Mouse (Mus musculus) neural tube, embryonic 15.5 days (tissue): ENCODE measurements around the gene Gm11492. TPM values are rescaled to one million over a fixed set of nuclear protein-coding genes. Genes with fewer than 3 reads are reported as not detected.

Source experiments
- ATAC-seq: fragments of 200-750 bp; cut with Nextera tagmentation; 2 replicates; pipeline ENCODE4 v1.8.0; 2017; ENCODE audit warnings: mild to moderate bottlenecking, moderate TSS enrichment, moderate library complexity; ENCODE audit not compliant: low FRiP score
- H3K27ac ChIP-seq: fragments of 300-500 bp; sonication (generic); replicated peaks from 2 replicates; pipeline ENCODE4 v1.5.1; 2015; ENCODE audit warnings: mild to moderate bottlenecking, inconsistent platforms
- H3K27me3 ChIP-seq: fragments of 300-500 bp; sonication (generic); replicated peaks from 2 replicates; pipeline ENCODE4 v1.6.1; 2015; ENCODE audit warnings: inconsistent platforms
- H3K36me3 ChIP-seq: fragments of 300-500 bp; sonication (generic); 2 replicates; pipeline ENCODE4 v1.6.1; 2015; ENCODE audit warnings: inconsistent platforms
- H3K4me1 ChIP-seq: fragments of 300-500 bp; sonication (generic); 2 replicates; pipeline ENCODE4 v1.6.1; 2015; ENCODE audit warnings: inconsistent platforms
- H3K4me2 ChIP-seq: fragments of 300-500 bp; sonication (generic); 2 replicates; pipeline ENCODE4 v1.6.1; 2015; ENCODE audit warnings: inconsistent platforms, mild to moderate bottlenecking, moderate library complexity
- H3K4me3 ChIP-seq: fragments of 300-500 bp; sonication (generic); replicated peaks from 2 replicates; pipeline ENCODE4 v1.5.1; 2015; ENCODE audit warnings: mild to moderate bottlenecking, inconsistent platforms
- H3K9ac ChIP-seq: fragments of 300-500 bp; sonication (generic); replicated peaks from 2 replicates; pipeline ENCODE4 v1.6.1; 2015; ENCODE audit warnings: mild to moderate bottlenecking, inconsistent platforms
- H3K9me3 ChIP-seq: fragments of 300-500 bp; sonication (generic); replicated peaks from 2 replicates; pipeline ENCODE4 v1.6.1; 2016; ENCODE audit warnings: inconsistent platforms
- WGBS: fragments of 180-500 bp; shearing (Covaris S2); methylation state at CpG from one replicate; pipeline ENCODE4 v1.1.7; 2015; ENCODE audit warnings: mixed read lengths; 5-methylcytosine and 5-hydroxymethylcytosine counted together
- polyA plus RNA-seq: library from polyadenylated mRNA; unstranded; fragments of >200 nt; fragmentation: Nextera tagmentation; extraction: Ambion mirVana; gene quantifications from 2 replicates; pipeline ENCODE4 v1.2.1, GENCODE M21; 2015

The Gm11492 gene
- polyA plus RNA-seq, 1 experiment from 2014 or later = not detected

DNA sequence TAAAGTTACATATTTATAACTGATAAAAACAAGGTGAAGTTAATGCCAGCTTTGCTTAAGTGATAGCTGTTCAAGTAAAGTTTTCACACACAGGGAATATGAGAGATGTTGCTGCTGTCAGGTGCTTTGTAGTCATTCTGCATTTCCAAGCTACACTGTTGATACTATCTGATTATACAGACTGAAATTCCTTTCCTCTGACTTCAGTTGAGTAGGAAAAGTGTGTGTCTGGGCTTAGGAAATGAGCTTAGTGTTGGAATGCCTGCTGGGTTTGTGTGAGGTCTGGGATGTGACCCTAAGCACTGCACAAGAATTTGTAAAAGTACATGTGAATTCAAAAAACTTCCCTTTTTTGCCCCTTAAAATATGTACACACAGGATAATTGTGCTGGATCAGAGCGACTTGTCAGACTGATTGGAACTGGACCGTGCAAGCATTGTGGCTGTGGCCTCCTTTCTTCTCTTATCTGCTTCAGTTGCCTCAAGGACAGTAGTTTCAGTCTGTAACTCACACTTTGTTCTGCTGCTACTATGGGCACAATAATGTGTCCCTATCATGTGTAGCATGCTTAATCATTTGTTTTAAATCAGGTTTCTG lies 11.2 kb upstream of the Gm11492 start:
- no peak for ATAC-seq
- no peak overlapping the region for H3K4me3 ChIP-seq
- H3K4me2 ChIP-seq = no peak overlapping the region
- H3K36me3 ChIP-seq = no peaks in the 10 kb centered on the region
- 73% methylated on average over 2 of the region's 2 CpGs for WGBS
- H3K9ac ChIP-seq = no peak overlapping the region
- no peaks in the 10 kb centered on the region for H3K4me1 ChIP-seq
- no peaks in the 10 kb centered on the region for H3K9me3 ChIP-seq
- H3K27ac ChIP-seq = no peak overlapping the region
- H3K27me3 ChIP-seq = no peaks in the 10 kb centered on the region

DNA sequence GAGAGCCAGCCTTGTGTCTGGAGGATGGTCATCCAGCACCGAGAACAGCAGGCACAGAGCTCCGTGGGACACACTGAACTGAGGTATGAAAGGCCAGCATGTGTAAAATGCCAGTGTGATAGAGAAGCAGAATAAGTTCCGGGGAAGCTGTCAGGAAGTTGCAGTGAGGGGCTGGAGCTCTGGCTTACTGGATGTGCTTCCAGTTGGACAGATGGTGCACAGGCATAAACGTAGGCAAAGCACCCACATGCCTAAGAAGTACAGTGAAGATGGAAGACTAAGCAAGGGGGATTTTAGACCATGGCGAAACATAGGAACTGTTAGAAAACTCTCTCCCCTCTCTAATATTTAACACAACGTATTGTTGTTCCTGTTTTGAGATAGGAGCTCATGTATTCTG lies 5.2 kb upstream of the Gm11492 start:
- Histone ChIP-seq H3K9ac (no peak overlapping the region), H3K27ac (no peak overlapping the region), H3K4me3 (no peak overlapping the region), H3K4me2 (no peak overlapping the region), H3K9me3 (no peaks in the 10 kb centered on the region), H3K36me3 (no peaks in the 10 kb centered on the region), H3K27me3 (no peaks in the 10 kb centered on the region), H3K4me1 (no peaks in the 10 kb centered on the region)
- ATAC-seq = no peak
- 85% methylated on average over 6 of the region's 6 CpGs for WGBS

DNA sequence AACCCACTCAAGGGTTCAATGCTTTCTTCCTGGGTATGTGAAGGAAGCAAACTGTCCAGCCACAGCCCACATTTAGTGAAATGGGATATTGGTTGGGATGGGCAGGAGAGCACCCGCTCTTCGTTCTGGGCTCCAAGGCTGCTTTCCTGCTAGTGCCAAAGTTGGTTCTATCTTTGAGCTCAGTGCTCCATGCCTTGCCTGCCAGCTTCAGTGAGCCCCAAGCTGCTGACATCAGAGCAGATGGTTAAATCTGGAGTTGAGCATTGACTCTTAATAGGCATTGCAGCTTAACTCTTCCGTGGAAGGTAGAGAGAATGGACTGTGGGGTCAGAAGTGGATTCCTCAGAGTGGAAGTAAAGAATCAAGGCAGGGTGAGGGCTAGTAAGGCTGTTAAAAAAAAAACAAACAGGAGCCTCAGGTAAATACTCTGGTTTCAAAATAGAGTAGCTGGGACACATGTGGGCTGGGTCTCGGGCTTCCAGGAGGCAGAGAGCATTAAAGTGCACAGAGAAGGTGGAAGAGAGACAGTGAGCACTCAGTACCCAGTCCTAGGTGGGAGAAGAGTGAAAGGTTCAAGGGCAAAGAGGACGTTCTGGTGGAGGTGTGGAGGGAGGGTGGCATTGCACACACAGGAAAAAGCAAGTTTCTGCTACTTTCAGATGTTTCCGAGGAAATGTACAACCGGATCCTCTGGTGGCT lies 2.0 kb downstream of the Gm11492 start, which contains the start of gene Sept4:
Sept4 (plus strand) TSS at position 649 of the 699 bp plus-strand sequence.
- no peaks in the 10 kb centered on the region for H3K9me3 ChIP-seq
- H3K4me3 ChIP-seq = no peak within 1 kb of the TSS
- no peak for ATAC-seq
- no peaks in the 10 kb centered on the region for H3K36me3 ChIP-seq
- no peak within 1 kb of the TSS for H3K9ac ChIP-seq
- no peak within 1 kb of the TSS for H3K27ac ChIP-seq
- no peak within 1 kb of the TSS for H3K4me2 ChIP-seq
- H3K27me3 ChIP-seq = no peaks in the 10 kb centered on the region
- WGBS = 79% methylated on average over 7 of the region's 7 CpGs
- no peaks in the 10 kb centered on the region for H3K4me1 ChIP-seq

DNA sequence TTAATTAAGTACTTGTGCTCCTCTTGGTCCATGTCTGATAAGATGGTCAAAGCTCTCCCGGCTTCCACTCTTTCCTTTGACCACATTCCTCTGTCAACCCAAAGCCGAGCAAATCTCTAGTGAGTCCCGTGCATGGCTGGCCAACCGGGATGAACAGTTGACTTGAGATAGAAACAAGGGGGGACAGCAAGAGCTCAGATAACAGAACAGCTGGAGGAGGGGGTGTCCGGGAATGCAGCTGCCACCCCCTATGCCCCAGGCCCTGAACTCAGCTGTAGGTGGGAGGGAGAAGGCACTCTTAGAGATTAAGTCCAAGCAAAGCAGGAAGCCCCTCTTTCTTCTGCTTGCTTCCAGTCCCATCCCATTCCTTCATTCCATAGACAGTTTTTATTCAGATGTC lies 4.3 kb downstream of the Gm11492 start:
- Histone ChIP-seq H3K4me3 (no peak overlapping the region), H3K9ac (no peak overlapping the region), H3K4me2 (no peak overlapping the region), H3K36me3 (no peaks in the 10 kb centered on the region), H3K27me3 (no peaks in the 10 kb centered on the region), H3K27ac (no peak overlapping the region), H3K9me3 (no peaks in the 10 kb centered on the region), H3K4me1 (no peaks in the 10 kb centered on the region)
- no peak for ATAC-seq
- WGBS = 85% methylated on average over 5 of the region's 5 CpGs

DNA sequence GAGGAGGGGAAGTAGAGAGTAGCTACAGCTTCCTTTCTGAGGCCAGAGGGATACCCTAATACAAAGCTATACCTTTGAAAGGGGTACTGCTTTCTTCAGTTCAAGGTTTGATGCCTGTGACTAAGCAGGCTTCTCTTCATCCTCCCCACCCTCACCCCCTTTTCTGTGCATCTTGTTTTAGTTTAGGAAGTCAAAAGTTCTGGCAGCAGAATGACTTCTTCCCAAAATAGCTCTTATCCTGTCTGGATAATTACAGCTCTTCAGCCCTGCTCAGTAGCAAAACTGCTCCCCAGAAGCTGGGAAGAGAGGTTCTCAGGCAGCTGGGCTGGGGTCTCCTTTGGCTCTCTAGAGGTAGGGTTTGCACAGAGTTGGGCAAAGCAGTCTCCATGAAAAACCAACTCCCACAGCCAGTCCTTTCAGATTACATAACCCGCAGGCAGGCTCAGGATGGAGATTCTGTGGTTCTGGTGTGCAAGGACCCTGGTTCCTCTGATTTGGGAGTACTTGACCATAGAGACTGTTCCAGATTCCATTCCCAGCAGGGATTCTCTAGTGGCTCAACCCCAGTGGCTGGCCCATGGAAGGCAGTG lies 5.0 kb downstream of the Gm11492 start:
- 96% methylated on average over 1 of the region's 1 CpGs for WGBS
- H3K4me2 ChIP-seq = no peak overlapping the region
- no peaks in the 10 kb centered on the region for H3K9me3 ChIP-seq
- H3K27me3 ChIP-seq = no peaks in the 10 kb centered on the region
- H3K9ac ChIP-seq = no peak overlapping the region
- H3K27ac ChIP-seq = no peak overlapping the region
- ATAC-seq = no peak
- no peak overlapping the region for H3K4me3 ChIP-seq
- H3K4me1 ChIP-seq = no peaks in the 10 kb centered on the region
- H3K36me3 ChIP-seq = no peaks in the 10 kb centered on the region

DNA sequence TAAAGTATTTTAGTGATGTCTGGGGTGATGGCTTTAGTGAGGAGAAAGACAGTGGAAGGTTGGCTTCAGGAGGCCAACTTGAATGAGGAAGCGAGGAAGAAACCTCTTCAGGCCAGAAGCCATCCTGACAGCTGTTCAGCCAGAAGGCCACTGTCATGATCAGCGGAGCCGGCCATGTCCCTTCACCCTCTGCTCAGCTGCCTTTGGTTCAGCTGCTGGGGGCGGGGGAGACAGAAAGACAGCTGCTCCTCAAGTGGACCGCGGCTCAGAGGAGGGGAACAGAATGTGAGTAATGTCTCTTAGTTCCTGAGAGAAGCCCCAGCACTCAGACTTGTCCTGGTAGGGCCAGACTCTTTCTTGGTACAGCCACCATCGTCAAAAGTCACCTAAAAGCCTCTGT lies 7.3 kb downstream of the Gm11492 start:
- no peaks in the 10 kb centered on the region for H3K36me3 ChIP-seq
- H3K4me1 ChIP-seq = peaks cover 17% of the 10 kb centered on the region
- no peaks in the 10 kb centered on the region for H3K9me3 ChIP-seq
- no peak overlapping the region for H3K4me3 ChIP-seq
- WGBS = 75% methylated on average over 7 of the region's 7 CpGs
- no peak for ATAC-seq
- H3K9ac ChIP-seq = no peak overlapping the region
- no peak overlapping the region for H3K4me2 ChIP-seq
- H3K27me3 ChIP-seq = no peaks in the 10 kb centered on the region
- H3K27ac ChIP-seq = no peak overlapping the region

DNA sequence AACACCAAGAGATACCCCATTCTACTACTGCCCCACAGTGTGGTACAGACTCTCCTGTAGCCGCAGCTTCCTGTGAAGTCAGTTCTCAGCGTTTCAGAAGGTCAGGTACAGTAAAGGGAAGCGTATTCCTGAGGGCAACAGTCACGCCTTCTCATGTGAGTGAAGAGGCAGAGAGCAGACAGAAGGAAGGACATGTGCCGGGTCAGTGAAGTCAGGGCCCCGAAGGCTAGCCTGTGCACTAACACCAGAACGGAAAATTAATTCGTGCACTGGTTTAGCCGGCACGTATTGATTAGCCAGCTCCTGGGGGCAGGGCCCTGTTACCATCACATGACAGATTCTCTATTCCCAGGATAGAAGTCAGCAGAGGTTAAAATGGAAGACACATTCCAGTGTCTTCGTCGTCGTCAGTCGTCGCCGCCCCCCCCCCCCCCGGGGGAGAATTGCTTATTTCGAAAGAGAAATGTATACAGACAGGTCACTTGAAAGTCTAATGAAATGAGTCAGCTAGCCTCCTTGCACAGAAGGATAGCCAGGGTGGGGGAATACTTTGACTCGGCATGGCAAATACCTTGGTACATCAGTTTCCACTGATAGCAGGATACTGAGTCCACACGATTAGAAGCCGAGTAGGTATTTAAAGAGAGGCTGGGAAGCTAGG lies 8.2 kb downstream of the Gm11492 start:
- Histone ChIP-seq H3K4me2 (no peak overlapping the region), H3K27me3 (no peaks in the 10 kb centered on the region), H3K9me3 (no peaks in the 10 kb centered on the region), H3K4me3 (no peak overlapping the region), H3K36me3 (no peaks in the 10 kb centered on the region), H3K4me1 (peaks cover 23% of the 10 kb centered on the region), H3K9ac (no peak overlapping the region), H3K27ac (no peak overlapping the region)
- 76% methylated on average over 21 of the region's 21 CpGs for WGBS
- ATAC-seq = no peak

DNA sequence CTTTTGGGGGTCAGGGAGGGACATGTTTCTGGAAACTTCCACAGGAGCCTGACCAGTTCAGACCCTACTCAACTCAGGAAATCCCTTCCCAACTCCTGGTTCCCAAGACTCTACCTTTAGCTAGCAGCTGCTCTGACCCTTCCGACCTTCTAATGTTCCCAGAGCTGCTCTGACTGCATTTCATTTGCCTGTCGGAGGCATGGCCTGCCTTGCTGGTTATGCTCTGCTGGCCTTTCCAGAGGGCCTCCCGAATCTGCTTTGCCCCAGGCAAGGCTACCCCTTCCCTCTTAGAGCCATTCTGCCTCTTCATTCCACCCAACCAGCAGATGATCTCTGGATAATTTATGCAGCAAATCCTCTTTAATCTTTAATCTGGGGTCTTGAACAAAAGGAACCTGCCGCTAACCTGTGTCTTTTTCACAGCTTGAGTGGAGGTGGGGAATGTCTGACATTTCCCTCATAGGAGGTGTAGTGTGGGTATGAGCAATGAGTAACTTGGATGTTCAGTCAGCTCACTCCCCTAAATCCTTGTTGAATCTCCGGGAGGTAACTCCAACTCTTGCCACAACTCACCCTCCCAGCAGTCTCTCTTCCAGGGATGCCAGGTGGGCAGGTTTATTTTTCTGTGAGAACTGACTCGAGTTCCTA lies 11.3 kb downstream of the Gm11492 start:
- peak overlapping the region; percentile 66 for H3K4me3 ChIP-seq
- ATAC-seq = no peak
- WGBS = 26% methylated on average over 6 of the region's 6 CpGs
- H3K4me2 ChIP-seq = peak overlapping the region; percentile 95
- H3K27me3 ChIP-seq = no peaks in the 10 kb centered on the region
- H3K27ac ChIP-seq = peak overlapping the region; percentile 78; the same call in 1 of the 2 replicates
- no peaks in the 10 kb centered on the region for H3K36me3 ChIP-seq
- peak overlapping the region; percentile 74 for H3K9ac ChIP-seq
- H3K9me3 ChIP-seq = no peaks in the 10 kb centered on the region
- H3K4me1 ChIP-seq = peaks cover 23% of the 10 kb centered on the region

DNA sequence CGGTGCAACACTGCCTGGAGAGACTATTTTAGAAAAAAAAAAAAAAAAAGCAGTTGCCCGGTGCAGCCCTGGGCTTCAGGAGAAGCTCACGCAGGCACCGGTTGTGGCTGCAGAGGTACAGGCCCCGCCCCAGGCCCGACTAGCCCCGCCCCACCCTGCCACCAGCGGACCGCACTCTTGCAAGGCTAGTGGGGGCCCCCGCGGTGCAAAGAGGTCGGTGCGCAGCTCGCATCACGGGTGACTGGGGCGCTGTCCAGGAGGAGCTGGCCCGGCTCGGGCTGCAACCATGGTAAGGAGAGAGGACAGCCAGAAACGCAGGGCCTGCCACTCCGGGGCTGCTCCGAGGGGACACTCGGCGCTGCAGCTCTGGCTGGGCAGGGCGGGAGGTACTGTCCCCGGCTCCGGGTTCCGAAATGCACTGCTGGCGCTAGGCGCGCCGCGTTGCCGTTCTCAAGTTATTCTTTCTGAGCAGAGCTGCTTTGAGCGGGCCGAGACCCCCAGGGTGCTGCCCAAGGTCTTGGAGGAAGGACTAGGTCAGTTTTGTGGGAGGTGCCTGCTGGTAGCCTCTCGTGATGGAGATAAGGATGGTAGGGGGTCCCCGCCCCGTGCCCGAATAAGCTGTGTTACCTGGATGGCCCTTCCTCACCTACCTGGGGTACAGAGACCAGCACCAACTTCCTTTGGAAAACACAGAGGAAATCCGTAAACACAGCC lies 12.0 kb downstream of the Gm11492 start:
- H3K27ac ChIP-seq = peak overlapping the region; percentile 78
- ATAC-seq = peak; percentile 87
- peak overlapping the region; percentile 95 for H3K4me2 ChIP-seq
- WGBS = under 1% methylated on average over 40 of the region's 40 CpGs
- H3K9ac ChIP-seq = peak overlapping the region; percentile 74
- peak overlapping the region; percentile 66 for H3K4me3 ChIP-seq
- no peaks in the 10 kb centered on the region for H3K36me3 ChIP-seq
- H3K9me3 ChIP-seq = no peaks in the 10 kb centered on the region
- no peaks in the 10 kb centered on the region for H3K27me3 ChIP-seq
- peaks cover 23% of the 10 kb centered on the region for H3K4me1 ChIP-seq

DNA sequence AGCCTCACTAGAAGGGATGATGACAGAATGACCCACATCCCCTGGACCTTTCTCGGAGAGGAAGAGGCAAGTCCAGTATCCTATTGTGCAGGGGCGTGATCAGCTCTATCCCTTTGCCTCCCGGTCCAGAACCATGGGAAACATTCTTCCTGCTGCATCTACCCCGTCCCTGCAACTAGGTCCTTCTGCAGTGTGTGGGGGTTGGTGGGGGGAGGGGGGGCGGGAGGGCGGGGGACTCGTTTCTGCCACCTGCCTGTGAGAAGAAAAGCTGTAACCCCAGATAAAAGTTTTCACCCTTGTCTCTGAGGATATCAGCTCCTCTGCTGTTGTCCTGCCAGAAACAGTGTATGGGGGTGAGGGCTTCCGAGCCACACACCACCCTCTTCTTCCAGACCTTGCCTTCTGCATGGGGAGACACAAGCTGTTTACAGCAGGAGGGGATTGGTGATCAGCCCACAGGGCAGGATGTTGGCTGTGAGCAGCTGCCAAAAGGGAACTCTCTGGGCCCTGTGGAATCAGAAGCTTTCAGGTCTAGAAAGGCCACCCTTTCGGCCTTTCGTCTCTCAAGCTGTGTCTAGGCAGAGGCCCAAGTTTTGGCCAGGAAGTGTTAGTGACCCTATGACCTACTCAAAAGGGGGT lies 12.6 kb downstream of the Gm11492 start:
- no peaks in the 10 kb centered on the region for H3K36me3 ChIP-seq
- 19% methylated on average over 10 of the region's 10 CpGs for WGBS
- H3K27ac ChIP-seq = peak overlapping the region; percentile 78
- H3K4me2 ChIP-seq = peak overlapping the region; percentile 95
- peak overlapping the region; percentile 66 for H3K4me3 ChIP-seq
- no peaks in the 10 kb centered on the region for H3K27me3 ChIP-seq
- H3K9ac ChIP-seq = peak overlapping the region; percentile 74
- H3K9me3 ChIP-seq = no peaks in the 10 kb centered on the region
- peak; percentile 64 for ATAC-seq
- peaks cover 23% of the 10 kb centered on the region for H3K4me1 ChIP-seq
